Mouse (Mus musculus): ENCODE measurements around the gene Gm17657. TPM values are rescaled to one million over a fixed set of nuclear protein-coding genes. Genes with fewer than 3 reads are reported as not detected.
"Not testable (repeated sequence)": the region's sequence is repeated elsewhere in the genome, so short reads cannot be mapped to it uniquely, and the experiment has no call there.

The Gm17657 gene
- polyA plus RNA-seq, 1 experiment from 2014 or later: not detected

- Histone ChIP-seq H3K36me3 (ENCODE audit: control insufficient read depth, insufficient read depth, low read length) (no peaks in the 10 kb centered on the region), H3K9ac (ENCODE audit: low read depth, low read length) (no peak overlapping the region), H3K4me1 (ENCODE audit: control insufficient read depth, insufficient read depth, low read length) (no peaks in the 10 kb centered on the region), H3K4me2 (ENCODE audit: low read length) (no peak overlapping the region), H3K4me3 (ENCODE audit: low read depth, low read length) (no peak overlapping the region), H3K27ac (ENCODE audit: low read length) (no peak overlapping the region), H3K27me3 (ENCODE audit: control insufficient read depth, insufficient read depth, low read depth, low read length) (no peaks in the 10 kb centered on the region), H3K9me3 (replicated peaks; ENCODE audit: control insufficient read depth, low read length, poor library complexity, severe bottlenecking) (0 out of 2 replicates have a peak, but pooled peaks cover 2% of the 10 kb centered on the region)
- ATAC-seq: no peak
- 91% methylated on average over 11 of the region's 11 CpGs for WGBS
Observed at GRCm38 (mm10) chr17:29533866-29534265, 15.6 kb downstream of the Gm17657 start.

DNA sequence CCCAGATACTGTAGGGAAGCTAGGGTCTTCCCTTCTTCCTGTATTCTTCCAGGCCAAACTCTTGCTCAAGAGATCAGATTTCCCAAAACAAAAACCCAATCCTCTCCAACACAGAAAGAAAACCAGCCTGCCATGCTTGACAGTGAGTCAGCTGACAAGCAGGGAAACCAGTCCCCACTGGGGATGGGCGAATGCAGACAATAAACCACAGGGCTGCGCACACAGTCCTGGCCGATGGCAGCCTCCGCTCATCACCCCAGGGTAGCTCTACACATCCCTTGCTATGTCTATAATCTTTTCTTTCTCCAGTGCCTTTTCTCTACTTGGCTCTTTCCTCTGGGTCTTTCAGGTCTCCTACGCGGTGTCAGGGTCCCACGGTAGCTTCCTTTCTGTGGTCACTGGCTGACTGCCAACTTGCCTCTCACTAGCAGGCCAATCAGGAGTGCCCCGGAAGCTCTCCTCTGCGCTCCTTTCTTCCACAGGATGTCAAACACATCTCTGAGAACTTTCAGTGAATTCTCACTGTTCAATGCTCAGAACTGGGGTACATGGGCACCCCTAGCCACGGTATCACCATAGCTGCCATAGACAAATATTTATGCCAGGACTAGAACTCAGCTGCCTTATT, 17.6 kb downstream of the Gm17657 start:
- no peak overlapping the region for H3K27ac ChIP-seq (ENCODE audit: low read length)
- no peak overlapping the region for H3K9ac ChIP-seq (ENCODE audit: low read depth, low read length)
- H3K4me1 ChIP-seq (ENCODE audit: control insufficient read depth, insufficient read depth, low read length): no peaks in the 10 kb centered on the region
- ATAC-seq: no peak
- 60% methylated on average over 10 of the region's 10 CpGs for WGBS
- H3K36me3 ChIP-seq (ENCODE audit: control insufficient read depth, insufficient read depth, low read length): no peaks in the 10 kb centered on the region
- H3K4me3 ChIP-seq (ENCODE audit: low read depth, low read length): no peak overlapping the region
- H3K27me3 ChIP-seq (ENCODE audit: control insufficient read depth, insufficient read depth, low read depth, low read length): no peaks in the 10 kb centered on the region
- H3K4me2 ChIP-seq (ENCODE audit: low read length): no peak overlapping the region
- 0 out of 2 replicates have a peak, but pooled peaks cover 2% of the 10 kb centered on the region for H3K9me3 ChIP-seq (replicated peaks; ENCODE audit: control insufficient read depth, low read length, poor library complexity, severe bottlenecking)

GRCm38 (mm10) chr17:29531278-29531677, 18.2 kb downstream of the Gm17657 start:
- H3K4me2 ChIP-seq (ENCODE audit: low read length): no peak overlapping the region
- no peak overlapping the region for H3K27ac ChIP-seq (ENCODE audit: low read length)
- 78% methylated on average over 9 of the region's 9 CpGs for WGBS
- no peak for ATAC-seq
- H3K27me3 ChIP-seq (ENCODE audit: control insufficient read depth, insufficient read depth, low read depth, low read length): no peaks in the 10 kb centered on the region
- no peaks in the 10 kb centered on the region for H3K4me1 ChIP-seq (ENCODE audit: control insufficient read depth, insufficient read depth, low read length)
- no peak overlapping the region for H3K4me3 ChIP-seq (ENCODE audit: low read depth, low read length)
- 0 out of 2 replicates have a peak, but pooled peaks cover 2% of the 10 kb centered on the region for H3K9me3 ChIP-seq (replicated peaks; ENCODE audit: control insufficient read depth, low read length, poor library complexity, severe bottlenecking)
- H3K9ac ChIP-seq (ENCODE audit: low read depth, low read length): no peak overlapping the region
- no peaks in the 10 kb centered on the region for H3K36me3 ChIP-seq (ENCODE audit: control insufficient read depth, insufficient read depth, low read length)

- no peak overlapping the region for H3K4me3 ChIP-seq (ENCODE audit: low read depth, low read length)
- H3K9me3 ChIP-seq (replicated peaks; ENCODE audit: control insufficient read depth, low read length, poor library complexity, severe bottlenecking): peaks cover 3% of the 10 kb centered on the region; the same call in 1 of the 2 replicates
- H3K4me2 ChIP-seq (ENCODE audit: low read length): no peak overlapping the region
- no peak for ATAC-seq
- no peak overlapping the region for H3K9ac ChIP-seq (ENCODE audit: low read depth, low read length)
- no peaks in the 10 kb centered on the region for H3K36me3 ChIP-seq (ENCODE audit: control insufficient read depth, insufficient read depth, low read length)
- no peaks in the 10 kb centered on the region for H3K27me3 ChIP-seq (ENCODE audit: control insufficient read depth, insufficient read depth, low read depth, low read length)
- H3K4me1 ChIP-seq (ENCODE audit: control insufficient read depth, insufficient read depth, low read length): no peaks in the 10 kb centered on the region
- no peak overlapping the region for H3K27ac ChIP-seq (ENCODE audit: low read length)
- 80% methylated on average over 6 of the region's 6 CpGs for WGBS
Observed at GRCm38 (mm10) chr17:29530508-29530907, 18.9 kb downstream of the Gm17657 start.

GRCm38 (mm10) chr17:29528568-29529187, 20.8 kb downstream of the Gm17657 start:
- no peaks in the 10 kb centered on the region for H3K36me3 ChIP-seq (ENCODE audit: control insufficient read depth, insufficient read depth, low read length)
- H3K4me3 ChIP-seq (ENCODE audit: low read depth, low read length): no peak overlapping the region
- H3K4me2 ChIP-seq (ENCODE audit: low read length): no peak overlapping the region
- H3K4me1 ChIP-seq (ENCODE audit: control insufficient read depth, insufficient read depth, low read length): no peaks in the 10 kb centered on the region
- WGBS: 87% methylated on average over 8 of the region's 8 CpGs
- H3K27ac ChIP-seq (ENCODE audit: low read length): no peak overlapping the region
- H3K9me3 ChIP-seq (replicated peaks; ENCODE audit: control insufficient read depth, low read length, poor library complexity, severe bottlenecking): peaks cover 3% of the 10 kb centered on the region; the same call in 1 of the 2 replicates
- ATAC-seq: no peak
- no peaks in the 10 kb centered on the region for H3K27me3 ChIP-seq (ENCODE audit: control insufficient read depth, insufficient read depth, low read depth, low read length)
- H3K9ac ChIP-seq (ENCODE audit: low read depth, low read length): no peak overlapping the region

DNA sequence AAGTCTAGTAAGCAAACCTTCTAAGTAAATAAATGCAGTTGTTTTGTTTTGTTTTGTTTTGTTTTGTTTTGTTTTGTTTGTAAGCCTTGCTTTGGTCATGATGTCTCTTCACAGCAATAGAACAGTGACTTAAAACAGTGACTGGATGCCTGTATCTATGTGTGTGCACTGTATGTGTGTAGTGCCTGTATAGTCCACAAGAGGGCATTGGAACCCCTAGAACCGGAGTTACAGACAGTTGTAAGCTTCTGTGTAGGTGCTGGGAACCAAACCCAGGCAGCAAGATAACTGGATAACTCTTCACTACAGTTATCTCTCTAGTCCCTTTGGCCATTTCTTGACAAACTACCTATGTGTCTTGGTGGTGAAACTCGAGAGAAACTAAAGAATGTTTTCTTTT, 23.8 kb downstream of the Gm17657 start:
- 85% methylated on average over 2 of the region's 2 CpGs for WGBS
- no peak overlapping the region for H3K27ac ChIP-seq (ENCODE audit: low read length)
- no peak overlapping the region for H3K4me2 ChIP-seq (ENCODE audit: low read length)
- no peaks in the 10 kb centered on the region for H3K36me3 ChIP-seq (ENCODE audit: control insufficient read depth, insufficient read depth, low read length)
- no peak overlapping the region for H3K9ac ChIP-seq (ENCODE audit: low read depth, low read length)
- peaks cover 3% of the 10 kb centered on the region; the same call in 1 of the 2 replicates for H3K9me3 ChIP-seq (replicated peaks; ENCODE audit: control insufficient read depth, low read length, poor library complexity, severe bottlenecking)
- no peak for ATAC-seq
- H3K4me3 ChIP-seq (ENCODE audit: low read depth, low read length): no peak overlapping the region
- H3K27me3 ChIP-seq (ENCODE audit: control insufficient read depth, insufficient read depth, low read depth, low read length): no peaks in the 10 kb centered on the region
- no peaks in the 10 kb centered on the region for H3K4me1 ChIP-seq (ENCODE audit: control insufficient read depth, insufficient read depth, low read length)

- ATAC-seq: no peak
- Histone ChIP-seq H3K4me2 (ENCODE audit: low read length) (no peak overlapping the region), H3K9ac (ENCODE audit: low read depth, low read length) (no peak overlapping the region), H3K27me3 (ENCODE audit: control insufficient read depth, insufficient read depth, low read depth, low read length) (no peaks in the 10 kb centered on the region), H3K27ac (ENCODE audit: low read length) (no peak overlapping the region), H3K4me3 (ENCODE audit: low read depth, low read length) (no peak overlapping the region), H3K9me3 (replicated peaks; ENCODE audit: control insufficient read depth, low read length, poor library complexity, severe bottlenecking) (no peaks in the 10 kb centered on the region), H3K36me3 (ENCODE audit: control insufficient read depth, insufficient read depth, low read length) (no peaks in the 10 kb centered on the region), H3K4me1 (ENCODE audit: control insufficient read depth, insufficient read depth, low read length) (no peaks in the 10 kb centered on the region)
- 82% methylated on average over 8 of the region's 8 CpGs for WGBS
Observed at GRCm38 (mm10) chr17:29519731-29520130, 29.7 kb downstream of the Gm17657 start.

DNA sequence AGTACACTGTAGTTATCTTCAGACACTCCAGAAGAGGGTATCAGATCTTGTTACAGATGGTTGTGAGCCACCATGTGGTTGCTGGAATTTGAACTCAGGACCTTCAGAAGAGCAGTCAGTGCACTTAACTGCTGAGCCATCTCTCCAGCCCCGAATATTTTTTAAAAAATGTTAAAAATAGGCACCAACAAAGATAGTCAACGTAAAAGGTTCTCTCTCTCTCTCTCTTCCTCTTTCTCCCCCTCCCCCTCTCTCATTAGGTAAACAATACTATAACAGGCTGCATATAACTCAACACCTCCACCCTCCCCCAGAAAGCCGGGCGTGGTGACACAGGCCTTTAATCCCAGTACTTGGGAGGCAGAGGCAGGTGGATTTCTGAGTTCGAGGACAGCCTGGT, 30.8 kb downstream of the Gm17657 start:
- ATAC-seq; H3K27ac ChIP-seq (ENCODE audit: low read length); H3K36me3 ChIP-seq (ENCODE audit: control insufficient read depth, insufficient read depth, low read length); H3K9ac ChIP-seq (ENCODE audit: low read depth, low read length); H3K4me3 ChIP-seq (ENCODE audit: low read depth, low read length); H3K27me3 ChIP-seq (ENCODE audit: control insufficient read depth, insufficient read depth, low read depth, low read length); H3K4me2 ChIP-seq (ENCODE audit: low read length); H3K4me1 ChIP-seq (ENCODE audit: control insufficient read depth, insufficient read depth, low read length); H3K9me3 ChIP-seq (replicated peaks; ENCODE audit: control insufficient read depth, low read length, poor library complexity, severe bottlenecking): not testable (repeated sequence)
- 94% methylated on average over 5 of the region's 5 CpGs for WGBS

DNA sequence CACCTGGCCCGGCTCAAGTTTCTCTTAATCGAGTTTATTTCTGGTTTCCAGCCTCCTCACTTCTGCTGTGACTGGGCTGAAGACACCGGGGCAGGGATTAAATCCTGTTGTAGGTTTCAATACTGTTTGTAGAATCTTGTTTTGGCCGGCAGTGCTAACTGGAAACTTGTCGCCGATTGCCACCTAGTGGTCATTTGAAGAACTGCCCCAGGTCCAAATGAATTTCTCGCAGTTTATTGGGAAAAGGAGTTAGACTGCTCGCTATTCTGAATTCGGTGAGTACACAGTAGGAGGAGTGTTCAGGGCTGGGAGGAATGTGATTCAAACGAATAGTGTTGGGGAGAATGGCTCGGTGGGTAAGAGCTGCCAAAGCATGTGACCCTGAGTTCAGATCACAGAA, 35.0 kb downstream of the Gm17657 start:
- Histone ChIP-seq H3K27me3 (ENCODE audit: control insufficient read depth, insufficient read depth, low read depth, low read length) (no peaks in the 10 kb centered on the region), H3K27ac (ENCODE audit: low read length) (no peak overlapping the region), H3K4me2 (ENCODE audit: low read length) (no peak overlapping the region), H3K4me3 (ENCODE audit: low read depth, low read length) (no peak overlapping the region), H3K9ac (ENCODE audit: low read depth, low read length) (no peak overlapping the region), H3K36me3 (ENCODE audit: control insufficient read depth, insufficient read depth, low read length) (no peaks in the 10 kb centered on the region), H3K9me3 (replicated peaks; ENCODE audit: control insufficient read depth, low read length, poor library complexity, severe bottlenecking) (no peaks in the 10 kb centered on the region), H3K4me1 (ENCODE audit: control insufficient read depth, insufficient read depth, low read length) (no peaks in the 10 kb centered on the region)
- WGBS: 3% methylated on average over 11 of the region's 11 CpGs
- peak; percentile 73; the same call in 1 of the 2 replicates for ATAC-seq

All from midbrain, embryonic 16.5 days (tissue).